Mouse (Mus musculus) T-helper 17 cell (primary cell): ENCODE measurements around the gene Tlr5.

ENCODE experiments used
- in situ Hi-C, 2 experiments: fragments of 300-600 bp; cut with MboI, MseI; formaldehyde crosslinking; loops; 1 replicate in 1 of 2; 2 replicates in 1 of 2; pipeline ENCODE4 v1.15.1; 2025; ENCODE audit warnings: high pct_unique_total_duplicates in 2 of 2

Gene Tlr5

GRCm38 (mm10) chr1:182988646-182989045 lies 34.1 kb downstream of the Tlr5 start:
- in situ Hi-C loops: no loop called here

GRCm38 (mm10) chr1:182990092-182990762 lies 35.6 kb downstream of the Tlr5 start:
- in situ Hi-C loops: no loop called here

GRCm38 (mm10) chr1:182991002-182991778 lies 36.6 kb downstream of the Tlr5 start:
- in situ Hi-C loops: no loop called here
